Mouse (Mus musculus) hindbrain, embryonic 10.5 days (tissue): ENCODE results near the gene Htr6. TPM values are rescaled to one million over a fixed set of nuclear protein-coding genes. Genes with fewer than 3 reads are reported as not detected.
A peak's percentile ranks its signal among the peaks of the same experiment; 100 is the strongest.

ENCODE experiments used
- DNase-seq: peaks from one replicate; pipeline ENCODE4 v3.0.0-alpha.2; 2017; ENCODE audit warnings: low spot score
- H3K27ac ChIP-seq: fragments of 300-500 bp; sonication (generic); 2 replicates; pipeline ENCODE4 v1.5.1; 2016; ENCODE audit warnings: mild to moderate bottlenecking, moderate library complexity
- H3K27me3 ChIP-seq: fragments of 300-500 bp; sonication (generic); 2 replicates; pipeline ENCODE4 v1.6.1; 2016; ENCODE audit warnings: mild to moderate bottlenecking; ENCODE audit not compliant: poor library complexity, insufficient read depth, severe bottlenecking
- H3K36me3 ChIP-seq: fragments of 300-500 bp; sonication (generic); 2 replicates; pipeline ENCODE4 v1.6.1; 2016; ENCODE audit warnings: mild to moderate bottlenecking, moderate library complexity
- H3K4me1 ChIP-seq: fragments of 300-500 bp; sonication (generic); replicated peaks from 2 replicates; pipeline ENCODE4 v1.6.1; 2016; ENCODE audit warnings: mild to moderate bottlenecking
- H3K4me3 ChIP-seq: fragments of 300-500 bp; sonication (generic); 2 replicates; pipeline ENCODE4 v1.5.1; 2016; ENCODE audit warnings: mild to moderate bottlenecking, moderate library complexity
- H3K9me3 ChIP-seq: fragments of 300-500 bp; sonication (generic); 2 replicates; pipeline ENCODE4 v1.6.1; 2016; ENCODE audit warnings: mild to moderate bottlenecking, moderate library complexity
- WGBS: fragments of 180-500 bp; shearing (Covaris S2); methylation state at CpG from one replicate; pipeline ENCODE4 v1.1.7; 2016; 5-methylcytosine and 5-hydroxymethylcytosine counted together
- polyA plus RNA-seq: library from polyadenylated mRNA; unstranded; fragments of >200 nt; fragmentation: Nextera tagmentation; extraction: Ambion mirVana; gene quantifications from 2 replicates; pipeline ENCODE4 v1.2.1, GENCODE M21; 2016

Htr6 gene
- polyA plus RNA-seq = 0.08 TPM in 1 of 2 replicates, not detected in the other

- Histone ChIP-seq H3K4me3 (peak within 1 kb of the TSS; percentile 59), H3K36me3 (no peaks in the 10 kb centered on the region), H3K9me3 (no peaks in the 10 kb centered on the region), H3K27ac (no peak within 1 kb of the TSS), H3K4me1 (peaks cover 28% of the 10 kb centered on the region), H3K27me3 (peaks cover 78% of the 10 kb centered on the region)
- DNase-seq = peak; percentile 21
- under 1% methylated on average over 74 of the region's 77 CpGs for WGBS
Observed at GRCm38 (mm10) chr4:139075041-139075711, at the start of gene Htr6. Htr6 (minus strand) TSS chr4:139075570.

- Histone ChIP-seq H3K9me3 (peaks cover 7% of the 10 kb centered on the region), H3K4me3 (no peak overlapping the region), H3K27me3 (no peaks in the 10 kb centered on the region), H3K27ac (no peak overlapping the region), H3K4me1 (peaks cover 18% of the 10 kb centered on the region), H3K36me3 (peaks cover 13% of the 10 kb centered on the region)
- DNase-seq = no peak
- WGBS = 93% methylated on average over 6 of the region's 6 CpGs
Observed at GRCm38 (mm10) chr4:139124940-139125339, 49.6 kb upstream of the Htr6 start.

GRCm38 (mm10) chr4:139122557-139122956 is 47.2 kb upstream of the Htr6 start:
- H3K36me3 ChIP-seq = peaks cover 13% of the 10 kb centered on the region
- no peaks in the 10 kb centered on the region for H3K4me1 ChIP-seq
- no peak for DNase-seq
- peaks cover 7% of the 10 kb centered on the region for H3K9me3 ChIP-seq
- H3K27ac ChIP-seq = no peak overlapping the region
- WGBS = 92% methylated on average over 4 of the region's 4 CpGs
- H3K27me3 ChIP-seq = no peaks in the 10 kb centered on the region
- no peak overlapping the region for H3K4me3 ChIP-seq

- 81% methylated on average over 7 of the region's 7 CpGs for WGBS
- 0 out of 2 replicates have a peak, but pooled peaks cover 4% of the 10 kb centered on the region for H3K4me1 ChIP-seq
- H3K27me3 ChIP-seq = no peaks in the 10 kb centered on the region
- no peak for DNase-seq
- no peak overlapping the region for H3K4me3 ChIP-seq
- no peak overlapping the region for H3K27ac ChIP-seq
- H3K9me3 ChIP-seq = no peaks in the 10 kb centered on the region
- H3K36me3 ChIP-seq = no peaks in the 10 kb centered on the region; the same call in 1 of the 2 replicates
Observed at GRCm38 (mm10) chr4:139120998-139121397, 45.6 kb upstream of the Htr6 start.

GRCm38 (mm10) chr4:139120281-139120814 is 45.0 kb upstream of the Htr6 start:
- H3K4me3 ChIP-seq = no peak overlapping the region
- no peaks in the 10 kb centered on the region; the same call in 1 of the 2 replicates for H3K36me3 ChIP-seq
- 0 out of 2 replicates have a peak, but pooled peaks cover 4% of the 10 kb centered on the region for H3K4me1 ChIP-seq
- no peaks in the 10 kb centered on the region for H3K27me3 ChIP-seq
- no peak for DNase-seq
- H3K27ac ChIP-seq = no peak overlapping the region
- no peaks in the 10 kb centered on the region for H3K9me3 ChIP-seq
- WGBS = 93% methylated on average over 4 of the region's 4 CpGs

- 0 out of 2 replicates have a peak, but pooled peaks cover 4% of the 10 kb centered on the region for H3K36me3 ChIP-seq
- 92% methylated on average over 3 of the region's 3 CpGs for WGBS
- DNase-seq = no peak
- H3K4me1 ChIP-seq = peaks cover 14% of the 10 kb centered on the region
- H3K9me3 ChIP-seq = no peaks in the 10 kb centered on the region
- no peaks in the 10 kb centered on the region for H3K27me3 ChIP-seq
- no peak overlapping the region for H3K27ac ChIP-seq
- H3K4me3 ChIP-seq = no peak overlapping the region
Observed at GRCm38 (mm10) chr4:139116356-139117063, 41.1 kb upstream of the Htr6 start.

- Histone ChIP-seq H3K27ac (no peak overlapping the region), H3K4me3 (no peak overlapping the region), H3K9me3 (no peaks in the 10 kb centered on the region), H3K36me3 (0 out of 2 replicates have a peak, but pooled peaks cover 4% of the 10 kb centered on the region), H3K4me1 (peaks cover 22% of the 10 kb centered on the region), H3K27me3 (no peaks in the 10 kb centered on the region)
- no peak for DNase-seq
- 89% methylated on average over 5 of the region's 5 CpGs for WGBS
Observed at GRCm38 (mm10) chr4:139115721-139116120, 40.4 kb upstream of the Htr6 start.

GRCm38 (mm10) chr4:139112482-139112881 is 37.1 kb upstream of the Htr6 start:
- Histone ChIP-seq H3K27me3 (no peaks in the 10 kb centered on the region), H3K36me3 (0 out of 2 replicates have a peak, but pooled peaks cover 4% of the 10 kb centered on the region), H3K9me3 (no peaks in the 10 kb centered on the region), H3K4me1 (peaks cover 26% of the 10 kb centered on the region), H3K27ac (no peak overlapping the region), H3K4me3 (no peak overlapping the region)
- WGBS = 78% methylated on average over 3 of the region's 3 CpGs
- no peak for DNase-seq

GRCm38 (mm10) chr4:139111421-139111820 is 36.1 kb upstream of the Htr6 start:
- H3K9me3 ChIP-seq = no peaks in the 10 kb centered on the region
- no peak overlapping the region for H3K27ac ChIP-seq
- H3K27me3 ChIP-seq = no peaks in the 10 kb centered on the region
- H3K4me3 ChIP-seq = no peak overlapping the region
- 0 out of 2 replicates have a peak, but pooled peaks cover 4% of the 10 kb centered on the region for H3K36me3 ChIP-seq
- WGBS = 58% methylated on average over 3 of the region's 3 CpGs
- H3K4me1 ChIP-seq = peaks cover 23% of the 10 kb centered on the region
- DNase-seq = no peak

- WGBS = 86% methylated on average over 3 of the region's 3 CpGs
- Histone ChIP-seq H3K4me1 (peaks cover 25% of the 10 kb centered on the region), H3K36me3 (0 out of 2 replicates have a peak, but pooled peaks cover 4% of the 10 kb centered on the region), H3K4me3 (no peak overlapping the region), H3K9me3 (no peaks in the 10 kb centered on the region), H3K27me3 (no peaks in the 10 kb centered on the region), H3K27ac (no peak overlapping the region)
- DNase-seq = no peak
Observed at GRCm38 (mm10) chr4:139110858-139111257, 35.5 kb upstream of the Htr6 start.

GRCm38 (mm10) chr4:139105453-139105852 is 30.1 kb upstream of the Htr6 start:
- Histone ChIP-seq H3K9me3 (no peaks in the 10 kb centered on the region), H3K36me3 (peaks cover 34% of the 10 kb centered on the region), H3K27ac (no peak overlapping the region), H3K4me1 (peaks cover 11% of the 10 kb centered on the region; the same call in 1 of the 2 replicates), H3K27me3 (no peaks in the 10 kb centered on the region), H3K4me3 (no peak overlapping the region)
- no peak for DNase-seq
- 98% methylated on average over 1 of the region's 1 CpGs for WGBS

GRCm38 (mm10) chr4:139101546-139101945 is 26.2 kb upstream of the Htr6 start:
- Histone ChIP-seq H3K27me3 (no peaks in the 10 kb centered on the region), H3K4me3 (no peak overlapping the region), H3K27ac (no peak overlapping the region), H3K36me3 (peaks cover 34% of the 10 kb centered on the region), H3K9me3 (no peaks in the 10 kb centered on the region), H3K4me1 (peaks cover 10% of the 10 kb centered on the region; the same call in 1 of the 2 replicates)
- 78% methylated on average over 6 of the region's 6 CpGs for WGBS
- no peak for DNase-seq

- no peak for DNase-seq
- H3K27me3 ChIP-seq = peaks cover 3% of the 10 kb centered on the region; the same call in 1 of the 2 replicates
- peaks cover 2% of the 10 kb centered on the region; the same call in 1 of the 2 replicates for H3K9me3 ChIP-seq
- H3K4me1 ChIP-seq = peaks cover 6% of the 10 kb centered on the region; the same call in 1 of the 2 replicates
- H3K36me3 ChIP-seq = peaks cover 34% of the 10 kb centered on the region
- WGBS = 93% methylated on average over 8 of the region's 8 CpGs
- H3K4me3 ChIP-seq = no peak overlapping the region
- no peak overlapping the region for H3K27ac ChIP-seq
Observed at GRCm38 (mm10) chr4:139100326-139100725, 25.0 kb upstream of the Htr6 start.
